Mouse (Mus musculus): ENCODE measurements at regions not wholly inside any gene's neighbourhood (a gene's known extent, or its start where the extent isn't known, plus 50 kb on each side); places are given as distances from the start of the nearest gene placed in this dataset.
A peak's percentile ranks its signal among the peaks of the same experiment; 100 is the strongest.
"Not testable (repeated sequence)": the region's sequence is repeated elsewhere in the genome, so short reads cannot be mapped to it uniquely, and the experiment has no call there.

DNA sequence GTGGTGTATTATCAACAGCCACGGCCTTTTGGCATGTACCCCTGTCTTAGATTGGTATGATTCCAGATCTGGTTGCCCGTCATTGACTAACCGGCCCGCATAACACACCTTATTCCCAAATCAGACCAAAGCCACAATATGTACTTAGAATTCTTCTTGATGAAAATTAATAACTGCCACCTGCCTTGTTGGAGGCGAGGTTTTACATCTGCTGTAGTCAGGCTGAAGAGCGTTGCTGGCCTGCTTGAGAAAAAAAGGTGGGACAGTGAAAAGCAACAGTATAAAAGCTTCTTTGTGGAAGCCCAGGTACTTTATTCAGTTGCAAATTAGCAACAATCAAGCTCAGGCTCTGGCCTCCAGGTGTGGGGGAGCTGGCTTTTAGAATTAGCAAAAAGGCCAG is 223.6 kb upstream of the Car8 start:
- not testable (repeated sequence) for H3K27ac ChIP-seq (ENCODE audit: control insufficient read depth, insufficient read depth, low read depth, low read length, poor library complexity); H3K4me1 ChIP-seq (ENCODE audit: control insufficient read depth, insufficient read depth, low read length); H3K4me3 ChIP-seq (replicated peaks; ENCODE audit: control insufficient read depth, low read depth, low read length)
- 91% methylated on average over 6 of the region's 6 CpGs for WGBS

DNA sequence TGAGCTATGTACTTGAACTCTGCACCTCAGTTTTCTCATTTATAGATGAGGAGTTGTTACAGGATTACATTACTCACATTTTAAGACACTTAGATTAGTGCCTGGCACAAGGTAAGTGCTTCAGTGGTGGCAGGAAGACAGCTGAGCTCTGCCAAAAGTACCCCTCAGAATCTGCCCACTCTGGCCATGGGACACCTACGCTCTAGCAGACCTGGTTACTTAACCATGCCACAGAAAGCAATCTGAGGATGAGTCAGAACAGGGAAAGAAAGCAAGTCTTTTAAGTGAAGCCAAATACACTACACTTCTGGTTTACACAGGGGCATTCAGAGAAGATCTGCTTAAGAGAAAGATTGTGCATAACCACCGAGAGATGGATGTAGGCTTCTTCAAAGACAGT is 215.5 kb upstream of the Car8 start:
- no peak overlapping the region for H3K4me3 ChIP-seq (replicated peaks; ENCODE audit: control insufficient read depth, low read depth, low read length)
- H3K4me1 ChIP-seq (ENCODE audit: control insufficient read depth, insufficient read depth, low read length), result no peaks in the 10 kb centered on the region
- WGBS, result 81% methylated on average over 2 of the region's 2 CpGs
- no peak overlapping the region for H3K27ac ChIP-seq (ENCODE audit: control insufficient read depth, insufficient read depth, low read depth, low read length, poor library complexity)
- no peak for TF ChIP-seq POLR2A (IDR thresholded peaks at IDR 0.05; ENCODE audit: borderline replicate concordance, control insufficient read depth, low read depth, low read length)
- TF ChIP-seq CTCF (IDR thresholded peaks at IDR 0.05; ENCODE audit: control insufficient read depth, insufficient read depth, low read length), result no peak

DNA sequence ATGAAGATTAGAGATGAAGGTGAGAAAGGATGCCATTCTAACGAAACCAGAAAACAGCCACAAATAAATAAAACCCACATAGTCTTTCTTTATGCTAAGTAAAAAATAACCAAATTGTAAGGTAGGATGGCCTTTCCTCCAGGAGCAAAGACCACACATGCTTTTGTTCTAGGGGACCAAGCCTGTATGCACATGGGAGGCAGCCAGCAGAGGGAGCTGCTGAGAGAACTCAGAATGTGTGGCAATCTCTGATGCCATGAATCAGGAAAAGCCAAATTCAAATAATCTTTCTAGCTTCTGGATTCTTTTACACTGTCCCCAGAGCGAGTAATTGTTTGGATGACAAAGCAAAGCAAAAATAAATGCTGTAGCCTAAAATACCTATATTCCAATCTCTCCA is 193.6 kb upstream of the Car8 start:
- no peak overlapping the region for H3K27ac ChIP-seq (ENCODE audit: control insufficient read depth, insufficient read depth, low read depth, low read length, poor library complexity)
- WGBS, result 42% methylated on average over 2 of the region's 2 CpGs
- H3K4me3 ChIP-seq (replicated peaks; ENCODE audit: control insufficient read depth, low read depth, low read length), result no peak overlapping the region
- no peaks in the 10 kb centered on the region for H3K4me1 ChIP-seq (ENCODE audit: control insufficient read depth, insufficient read depth, low read length)
- TF ChIP-seq POLR2A (IDR thresholded peaks at IDR 0.05; ENCODE audit: borderline replicate concordance, control insufficient read depth, low read depth, low read length) (no peak), CTCF (IDR thresholded peaks at IDR 0.05; ENCODE audit: control insufficient read depth, insufficient read depth, low read length) (peak; percentile 69)

DNA sequence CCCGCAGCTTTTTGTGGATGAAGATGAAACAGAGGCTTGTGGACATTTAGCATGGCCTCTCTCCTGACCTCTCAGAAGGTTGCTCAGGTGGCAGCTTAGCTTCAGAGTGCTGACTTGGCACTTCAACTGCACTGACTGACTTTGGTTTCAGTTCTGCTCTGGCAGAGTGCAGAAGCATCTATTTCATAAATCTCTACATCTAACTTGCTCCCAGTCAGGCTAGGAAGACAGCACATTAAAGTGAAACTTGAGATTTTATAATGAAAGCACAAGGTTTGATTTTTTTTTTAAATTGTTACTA is 192.1 kb upstream of the Car8 start:
- H3K4me3 ChIP-seq (replicated peaks; ENCODE audit: control insufficient read depth, low read depth, low read length), result no peak overlapping the region
- TF ChIP-seq POLR2A (IDR thresholded peaks at IDR 0.05; ENCODE audit: borderline replicate concordance, control insufficient read depth, low read depth, low read length) (no peak), CTCF (IDR thresholded peaks at IDR 0.05; ENCODE audit: control insufficient read depth, insufficient read depth, low read length) (no peak)
- no peak overlapping the region for H3K27ac ChIP-seq (ENCODE audit: control insufficient read depth, insufficient read depth, low read depth, low read length, poor library complexity)
- 19% methylated on average over 1 of the region's 1 CpGs for WGBS
- no peaks in the 10 kb centered on the region for H3K4me1 ChIP-seq (ENCODE audit: control insufficient read depth, insufficient read depth, low read length)

DNA sequence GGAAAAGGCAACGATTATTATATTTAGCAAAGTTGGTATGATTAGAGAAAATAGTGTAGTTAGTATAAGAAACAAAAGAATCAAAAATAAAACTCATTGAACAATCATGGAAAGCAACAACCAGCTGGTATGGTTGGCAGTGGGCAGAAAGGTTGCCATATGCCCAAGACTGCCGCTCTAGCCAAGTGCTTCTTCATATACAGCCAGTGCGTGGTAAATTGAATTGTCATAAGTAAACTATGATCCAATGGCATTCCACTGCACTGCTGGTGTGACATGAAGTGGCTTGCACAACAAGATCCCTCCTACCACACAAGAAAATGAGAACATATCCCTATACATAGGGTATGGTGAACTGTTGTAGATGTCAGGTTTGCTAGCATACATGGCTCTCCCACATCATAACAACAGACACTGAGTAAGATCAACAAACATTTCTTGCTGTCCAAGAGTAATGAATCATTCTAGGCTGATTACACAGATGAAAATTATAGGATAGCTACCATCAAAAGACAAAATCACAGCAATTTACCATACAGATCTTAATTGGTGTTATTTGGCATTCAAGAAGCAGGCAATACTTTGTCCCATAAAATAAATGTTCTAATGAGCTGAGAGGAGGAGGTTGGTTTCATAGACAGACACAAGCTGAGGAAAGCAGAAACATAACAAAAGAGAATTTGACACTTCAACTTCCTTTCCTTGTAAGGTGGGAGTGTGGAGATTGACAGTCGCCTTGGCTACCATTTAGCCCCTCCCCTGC is 191.6 kb upstream of the Car8 start:
- no peak for TF ChIP-seq POLR2A (IDR thresholded peaks at IDR 0.05; ENCODE audit: borderline replicate concordance, control insufficient read depth, low read depth, low read length)
- no peak for TF ChIP-seq CTCF (IDR thresholded peaks at IDR 0.05; ENCODE audit: control insufficient read depth, insufficient read depth, low read length)
- Histone ChIP-seq H3K4me1 (ENCODE audit: control insufficient read depth, insufficient read depth, low read length) (no peaks in the 10 kb centered on the region), H3K4me3 (replicated peaks; ENCODE audit: control insufficient read depth, low read depth, low read length) (no peak overlapping the region), H3K27ac (ENCODE audit: control insufficient read depth, insufficient read depth, low read depth, low read length, poor library complexity) (no peak overlapping the region)
- 71% methylated on average over 4 of the region's 4 CpGs for WGBS

DNA sequence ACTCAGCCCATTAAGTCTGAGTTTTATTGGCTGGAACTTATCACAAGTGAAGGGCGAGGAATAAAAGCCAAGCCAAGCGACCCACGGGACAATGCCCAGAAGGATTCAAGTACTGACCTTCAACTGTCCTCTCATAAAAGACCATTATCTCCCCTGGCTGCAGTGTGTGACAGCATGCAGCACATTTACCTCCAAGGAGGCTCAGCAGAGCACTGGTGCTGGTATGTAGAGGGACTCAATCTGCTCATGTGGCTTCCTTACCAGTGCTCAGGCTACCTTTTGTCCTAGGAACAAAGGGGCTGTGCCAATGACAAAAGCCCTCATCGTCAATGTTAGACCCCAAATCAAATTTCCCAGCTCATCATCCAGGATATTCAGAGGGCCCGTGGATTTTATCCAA is 190.9 kb upstream of the Car8 start:
- Histone ChIP-seq H3K27ac (ENCODE audit: control insufficient read depth, insufficient read depth, low read depth, low read length, poor library complexity) (no peak overlapping the region), H3K4me1 (ENCODE audit: control insufficient read depth, insufficient read depth, low read length) (no peaks in the 10 kb centered on the region), H3K4me3 (replicated peaks; ENCODE audit: control insufficient read depth, low read depth, low read length) (no peak overlapping the region)
- TF ChIP-seq POLR2A (IDR thresholded peaks at IDR 0.05; ENCODE audit: borderline replicate concordance, control insufficient read depth, low read depth, low read length) (no peak), CTCF (IDR thresholded peaks at IDR 0.05; ENCODE audit: control insufficient read depth, insufficient read depth, low read length) (no peak)
- 83% methylated on average over 5 of the region's 5 CpGs for WGBS

DNA sequence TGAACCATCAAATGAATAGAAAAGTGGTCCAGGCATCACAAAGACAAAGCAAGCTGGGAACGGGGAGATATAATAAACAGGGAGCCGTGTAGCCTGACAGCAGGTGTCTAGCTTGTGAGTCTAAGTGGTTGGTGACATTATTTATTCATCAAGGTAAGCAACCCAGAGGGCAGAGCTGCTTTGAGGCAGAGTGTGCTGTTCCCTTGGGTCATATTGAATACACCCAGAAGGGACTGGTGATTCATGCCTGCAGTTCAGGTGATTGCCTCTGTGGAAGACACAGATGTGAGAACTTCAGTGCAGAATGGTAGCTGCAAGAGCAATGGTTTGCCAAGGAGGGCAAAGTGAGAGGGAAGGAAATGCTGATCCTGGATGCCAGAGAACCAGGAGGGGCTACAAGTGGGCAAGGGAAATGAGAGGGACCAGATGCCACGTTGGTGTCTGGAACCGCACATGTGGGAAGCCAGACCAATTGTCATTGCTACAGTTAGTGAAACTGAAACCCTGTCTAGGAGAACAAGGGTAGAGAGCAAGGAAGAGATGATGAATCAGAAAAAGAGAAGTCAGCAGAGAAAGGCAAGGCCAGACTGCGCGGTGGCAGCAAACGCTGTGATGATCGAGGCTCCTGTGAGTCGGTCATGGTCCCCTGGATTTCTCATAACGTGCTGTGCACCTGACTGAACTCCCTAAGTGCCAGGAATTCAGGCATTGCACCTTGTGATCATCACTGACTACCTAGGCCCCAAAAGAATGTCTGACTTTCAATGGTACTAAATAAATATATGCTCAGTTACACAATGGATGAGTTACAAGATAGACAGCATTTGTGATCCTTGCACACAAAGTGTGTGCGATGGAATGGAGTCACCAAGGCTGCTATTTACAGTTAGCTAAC is 190.0 kb upstream of the Car8 start:
- Histone ChIP-seq H3K4me3 (replicated peaks; ENCODE audit: control insufficient read depth, low read depth, low read length) (no peak overlapping the region), H3K27ac (ENCODE audit: control insufficient read depth, insufficient read depth, low read depth, low read length, poor library complexity) (no peak overlapping the region), H3K4me1 (ENCODE audit: control insufficient read depth, insufficient read depth, low read length) (no peaks in the 10 kb centered on the region)
- no peak for TF ChIP-seq POLR2A (IDR thresholded peaks at IDR 0.05; ENCODE audit: borderline replicate concordance, control insufficient read depth, low read depth, low read length)
- TF ChIP-seq CTCF (IDR thresholded peaks at IDR 0.05; ENCODE audit: control insufficient read depth, insufficient read depth, low read length), result no peak
- WGBS, result 66% methylated on average over 11 of the region's 11 CpGs

DNA sequence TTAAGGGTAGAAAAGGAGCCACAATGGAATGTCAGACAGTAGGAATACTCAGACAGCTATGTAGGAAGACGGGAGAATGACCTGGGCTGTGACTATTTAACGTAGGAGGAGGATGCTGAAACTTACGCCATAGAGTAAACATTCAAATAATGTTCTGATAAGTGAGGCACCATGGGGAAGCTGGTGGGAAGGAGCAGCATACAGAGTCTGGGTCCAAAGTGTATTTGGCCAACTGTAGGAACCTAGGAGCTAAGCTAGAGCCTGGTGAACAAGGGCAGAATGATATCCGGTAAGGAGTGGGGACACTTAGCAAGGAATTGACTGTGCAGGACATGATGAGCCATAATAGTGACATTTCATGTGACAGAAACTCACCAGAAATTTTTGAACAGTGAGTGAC is 189.0 kb upstream of the Car8 start:
- Histone ChIP-seq H3K4me1 (ENCODE audit: control insufficient read depth, insufficient read depth, low read length) (no peaks in the 10 kb centered on the region), H3K4me3 (replicated peaks; ENCODE audit: control insufficient read depth, low read depth, low read length) (no peak overlapping the region), H3K27ac (ENCODE audit: control insufficient read depth, insufficient read depth, low read depth, low read length, poor library complexity) (no peak overlapping the region)
- 82% methylated on average over 4 of the region's 4 CpGs for WGBS
- TF ChIP-seq CTCF (IDR thresholded peaks at IDR 0.05; ENCODE audit: control insufficient read depth, insufficient read depth, low read length) (no peak), POLR2A (IDR thresholded peaks at IDR 0.05; ENCODE audit: borderline replicate concordance, control insufficient read depth, low read depth, low read length) (no peak)

Data from bone marrow, adult 2 months (tissue).